Mouse (Mus musculus) lung, postnatal 36 days (tissue): Measurements from ENCODE around the gene Rps6ka4.

Source experiments
- DNase-seq: peaks from one replicate; pipeline ENCODE4 v3.0.0; 2022; ENCODE audit warnings: mixed read lengths

Gene Rps6ka4

DNA sequence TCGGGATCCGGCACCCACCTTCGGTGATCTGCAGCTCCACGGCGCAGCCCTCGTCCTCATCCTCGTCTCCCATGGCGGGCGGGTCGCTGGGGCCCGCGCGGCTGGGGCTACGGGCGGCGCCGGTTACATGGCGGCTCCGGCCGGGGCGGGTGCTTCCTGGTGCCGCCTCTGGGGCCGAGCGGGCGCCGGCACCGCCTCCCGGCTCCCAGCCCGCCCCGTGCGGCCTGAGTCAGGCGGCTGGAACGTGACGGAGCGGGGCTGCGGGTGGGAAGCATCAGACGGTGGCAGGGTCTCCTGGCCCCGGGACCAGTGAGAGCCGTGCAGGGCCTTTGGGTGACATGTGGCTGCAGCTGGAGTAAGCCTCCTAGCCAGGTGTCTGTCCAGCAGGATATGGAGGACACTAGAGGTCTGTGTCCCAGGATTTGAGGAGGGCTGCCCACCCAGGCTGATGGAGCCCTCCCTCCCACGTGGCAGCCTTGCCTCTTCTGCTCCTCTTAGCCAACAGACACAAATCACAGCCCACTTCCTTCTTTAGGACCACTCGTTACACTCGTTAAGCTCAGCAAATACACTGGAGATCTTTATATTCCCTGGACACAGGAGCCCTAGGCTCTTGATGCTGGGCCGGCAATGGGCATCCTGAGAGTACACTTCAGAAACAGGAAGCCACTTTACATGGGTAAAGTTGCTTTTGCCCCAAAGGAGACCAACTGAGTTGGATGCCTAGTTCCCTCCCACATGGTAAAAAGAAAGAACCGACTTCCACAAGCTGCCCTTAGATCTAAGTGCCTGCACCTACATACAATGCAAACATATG, at the start of gene Rps6ka4:
Gene Rps6ka4 (minus strand): TSS at position 162 of the 817 bp plus-strand sequence.
- DNase-seq, result peak; percentile 74

DNA sequence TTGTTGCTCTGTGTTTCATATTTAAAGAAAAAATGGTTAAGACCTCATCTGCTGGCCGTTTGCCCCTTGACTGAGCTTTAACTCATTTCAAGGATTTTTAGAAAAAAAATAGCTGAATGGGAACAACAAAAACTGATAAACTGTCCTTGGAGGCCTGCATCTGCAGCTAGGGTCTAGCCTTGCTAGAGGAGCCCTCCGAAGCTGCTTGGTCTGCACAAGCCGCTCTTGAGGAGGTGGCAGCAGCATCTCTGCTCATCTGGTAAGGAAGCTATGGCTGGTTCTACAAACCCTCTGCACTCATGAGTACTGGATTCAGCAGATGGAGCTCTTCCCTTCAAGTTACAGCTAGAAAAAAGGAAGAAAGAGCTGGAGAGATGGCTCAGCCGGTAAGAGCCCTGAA, 37.5 kb upstream of the Rps6ka4 start:
- DNase-seq, result no peak

DNA sequence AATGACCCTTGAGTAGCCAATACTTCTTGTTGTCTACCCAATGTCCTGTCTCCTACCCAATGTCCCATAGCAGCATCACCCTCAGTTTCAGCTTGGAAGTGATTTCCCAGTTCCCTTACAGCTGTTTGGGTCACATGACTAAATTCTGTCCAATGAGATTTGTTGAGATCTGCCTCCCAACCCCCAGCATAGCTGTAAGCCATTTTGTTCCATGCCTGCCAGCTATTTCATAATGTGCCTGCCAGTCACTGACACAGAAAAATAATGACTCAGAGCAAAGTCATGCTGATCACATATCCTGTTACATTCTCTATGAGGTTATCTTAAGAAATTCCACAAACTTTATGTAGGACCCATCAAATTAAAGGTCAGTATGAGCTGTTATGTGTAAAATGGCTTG, 36.4 kb upstream of the Rps6ka4 start:
- DNase-seq, result no peak

DNA sequence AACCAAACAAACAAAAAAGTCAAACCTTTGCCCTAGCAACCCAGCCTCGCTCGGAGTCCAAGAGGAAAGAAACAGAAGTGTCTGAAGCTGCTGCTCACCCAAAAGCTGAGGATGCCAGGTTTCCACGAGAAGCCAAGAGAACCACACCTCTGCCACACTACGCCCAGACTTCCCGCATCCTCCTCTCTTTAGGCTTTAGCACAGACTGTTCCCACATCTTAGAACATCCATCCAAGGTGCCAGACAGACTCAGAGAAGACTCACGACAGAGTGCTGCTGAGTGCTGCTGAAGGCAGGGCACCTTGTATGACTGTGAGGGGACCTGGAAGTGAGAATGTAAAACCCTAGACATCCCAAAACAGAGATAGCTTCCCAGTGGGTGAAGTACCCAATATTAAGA, 35.4 kb upstream of the Rps6ka4 start:
- no peak for DNase-seq

DNA sequence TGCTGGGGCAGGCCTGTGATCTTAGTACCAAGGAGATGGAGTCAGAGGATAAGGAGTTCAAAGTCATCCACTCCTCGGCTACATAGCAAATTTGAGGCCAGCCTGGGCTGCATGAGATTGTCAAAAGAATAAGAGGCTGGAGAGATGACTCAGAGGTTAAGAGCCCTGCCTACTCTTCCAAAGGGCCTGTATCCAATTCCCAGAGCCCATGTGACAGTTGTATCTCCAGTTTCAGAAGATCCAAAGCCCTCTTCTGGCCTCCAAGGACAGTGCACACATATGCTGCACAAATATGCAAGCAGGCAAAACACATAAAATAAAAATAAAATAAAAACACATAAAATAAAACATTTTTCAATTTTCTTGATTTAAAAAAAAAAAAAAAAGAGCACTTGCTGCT, 33.8 kb upstream of the Rps6ka4 start:
- no peak for DNase-seq

DNA sequence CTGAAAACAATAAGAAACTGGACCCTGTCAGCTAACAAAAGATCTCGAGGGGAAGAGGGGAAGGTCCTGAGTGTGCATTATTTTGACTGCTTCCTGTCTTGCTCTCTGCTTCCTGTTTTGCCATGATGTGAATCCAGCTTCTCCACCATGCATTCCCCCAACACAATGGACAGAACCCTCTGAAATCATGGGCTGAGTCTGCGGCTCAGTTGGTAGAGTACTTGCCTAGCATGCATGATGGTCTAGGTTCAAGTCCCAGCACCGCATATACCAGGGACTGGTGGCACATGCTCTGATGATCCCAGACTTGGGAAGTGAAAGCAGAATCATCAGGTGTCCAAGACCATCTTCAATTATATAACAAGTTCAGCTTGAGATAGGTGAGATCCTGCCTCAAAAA, 32.3 kb upstream of the Rps6ka4 start:
- DNase-seq, result no peak

DNA sequence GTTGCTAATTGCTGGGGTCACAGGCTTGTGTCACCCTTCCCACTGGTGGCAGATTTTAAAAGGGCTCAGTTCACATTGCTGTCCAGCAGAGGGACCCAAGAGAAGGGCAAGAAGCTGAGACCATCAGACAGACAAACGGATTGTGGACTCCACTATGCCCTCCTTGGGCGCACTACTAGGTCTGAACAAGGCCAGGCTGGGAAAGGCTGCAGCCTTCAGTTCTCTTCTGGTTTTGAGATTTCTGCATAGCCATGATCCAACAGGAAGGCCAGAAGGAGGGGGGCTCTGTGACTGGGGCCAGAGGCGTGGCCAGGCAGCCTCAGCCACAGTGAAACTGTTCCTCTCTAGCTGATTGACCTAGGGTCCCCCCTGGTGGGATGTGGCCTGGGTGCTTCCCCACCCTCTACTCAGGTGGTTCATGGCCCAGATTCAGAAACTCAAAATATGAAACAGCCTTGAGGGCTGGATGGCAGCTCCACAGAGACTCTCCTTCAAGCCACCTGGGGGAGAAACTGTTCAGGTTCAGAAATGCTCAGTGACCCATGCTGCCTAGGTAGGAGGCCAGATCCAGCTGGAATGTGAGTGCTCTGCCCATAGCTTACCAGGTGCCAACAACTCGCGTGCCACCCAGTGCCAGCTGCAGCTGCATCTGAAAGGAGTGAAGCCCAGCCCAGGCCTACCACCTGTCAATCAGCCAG, 31.3 kb upstream of the Rps6ka4 start:
- peak; percentile 45 for DNase-seq

DNA sequence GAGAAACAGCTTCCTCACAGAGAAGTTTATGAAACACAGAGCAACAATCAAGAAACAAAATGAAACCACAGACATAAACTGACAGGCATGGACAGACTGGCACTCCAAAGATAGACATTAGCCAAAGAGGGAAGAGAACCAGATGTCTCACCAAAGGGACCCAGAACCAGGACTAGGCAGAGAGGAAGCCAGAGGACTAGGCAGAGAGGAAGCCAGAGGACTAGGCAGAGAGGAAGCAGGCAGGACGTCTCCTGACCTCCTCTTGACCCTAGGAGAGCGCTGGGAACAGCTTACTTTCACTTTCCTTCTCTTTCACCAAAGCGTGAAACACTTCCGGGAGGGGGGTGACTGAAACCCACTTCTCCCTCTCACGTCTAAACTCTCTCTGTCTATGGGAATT, 28.9 kb upstream of the Rps6ka4 start:
- DNase-seq, result peak; percentile 87

DNA sequence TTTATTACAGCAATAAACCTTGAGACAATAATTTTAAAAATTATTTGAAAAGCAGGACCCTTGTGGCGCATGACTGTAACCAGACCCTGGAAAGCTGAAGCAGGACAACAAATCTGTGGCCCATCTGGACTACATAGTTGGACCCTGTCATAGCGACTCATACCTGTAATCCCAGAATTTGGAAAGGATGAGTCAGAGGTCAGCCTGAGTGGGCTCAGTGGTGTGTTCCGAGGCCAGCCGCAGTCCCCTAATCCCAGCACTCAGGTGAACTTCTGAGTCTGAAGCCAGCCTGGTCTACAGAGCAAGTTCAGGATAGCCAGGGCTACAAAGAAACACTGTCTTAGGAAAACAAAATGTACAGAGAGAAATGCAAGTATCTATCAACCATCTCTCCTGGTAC, 21.0 kb upstream of the Rps6ka4 start:
- no peak for DNase-seq

DNA sequence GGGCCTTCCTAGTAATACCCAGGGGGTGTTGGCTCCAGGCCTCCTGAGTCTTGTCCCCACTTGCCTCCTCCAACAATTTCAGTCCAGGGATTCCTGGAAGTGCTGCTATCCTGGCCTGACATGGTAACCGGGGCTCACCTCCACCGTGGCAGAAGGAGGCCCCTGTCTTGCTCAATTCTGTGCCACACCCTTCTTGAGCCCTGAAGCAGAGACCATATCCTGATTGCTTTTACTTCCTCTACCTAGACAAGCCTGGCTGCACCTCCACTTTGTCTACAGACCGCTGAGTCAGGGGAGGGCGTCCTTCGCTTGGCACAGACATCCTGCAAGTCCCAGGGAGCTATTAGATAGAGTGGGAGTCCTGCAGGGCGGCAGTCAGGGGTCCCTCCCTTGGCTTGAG, 20.3 kb upstream of the Rps6ka4 start:
- peak; percentile 42 for DNase-seq

DNA sequence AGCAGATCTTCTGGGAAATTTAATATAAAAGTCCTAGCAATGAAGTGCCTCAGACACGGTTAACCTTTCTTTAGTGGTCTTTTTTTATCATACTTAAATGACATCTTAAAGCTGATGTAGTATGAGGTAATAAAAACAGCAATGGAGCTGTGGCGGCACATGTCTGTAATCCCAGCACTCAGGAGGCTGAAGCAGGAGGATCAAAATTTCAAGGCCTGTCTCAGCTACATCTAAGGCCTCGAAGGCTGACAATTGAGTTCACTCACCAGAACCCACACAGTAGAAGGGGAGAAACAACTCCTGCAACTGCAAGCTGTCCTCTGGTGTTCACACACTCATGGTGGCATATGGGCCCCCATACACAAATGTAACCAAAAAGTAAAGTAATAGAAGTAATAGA, 19.5 kb upstream of the Rps6ka4 start:
- no peak for DNase-seq

DNA sequence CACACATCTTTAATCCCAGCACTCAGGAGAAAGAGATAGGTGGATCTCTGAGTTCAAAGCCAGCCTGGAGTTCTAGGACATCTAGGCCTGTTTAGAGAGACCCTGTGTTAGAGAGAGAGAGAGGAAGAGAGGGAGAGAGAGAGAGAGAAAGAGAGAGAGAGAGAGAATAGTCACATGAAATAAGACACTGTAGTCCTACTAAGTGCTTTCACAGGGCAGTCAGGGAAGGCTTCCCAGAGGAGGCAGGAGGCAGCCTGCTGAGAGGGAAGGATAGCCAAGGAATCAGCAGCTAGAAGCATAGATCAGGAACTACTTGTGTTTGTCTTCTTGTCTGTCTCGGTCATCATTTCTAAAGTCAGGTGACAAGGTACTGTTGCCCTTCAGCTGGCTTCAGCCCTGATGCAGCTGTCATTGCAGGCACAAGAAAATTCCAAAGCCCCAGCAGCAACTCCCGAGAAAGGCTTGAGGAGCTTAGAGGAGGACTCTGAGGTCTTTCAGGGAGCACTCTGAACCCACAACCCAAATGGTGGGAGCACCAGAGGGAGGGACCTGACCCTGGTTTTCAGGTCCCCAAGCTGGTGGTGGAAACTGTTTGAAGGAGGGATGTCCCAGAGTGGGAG, 18.7 kb upstream of the Rps6ka4 start:
- no peak for DNase-seq

DNA sequence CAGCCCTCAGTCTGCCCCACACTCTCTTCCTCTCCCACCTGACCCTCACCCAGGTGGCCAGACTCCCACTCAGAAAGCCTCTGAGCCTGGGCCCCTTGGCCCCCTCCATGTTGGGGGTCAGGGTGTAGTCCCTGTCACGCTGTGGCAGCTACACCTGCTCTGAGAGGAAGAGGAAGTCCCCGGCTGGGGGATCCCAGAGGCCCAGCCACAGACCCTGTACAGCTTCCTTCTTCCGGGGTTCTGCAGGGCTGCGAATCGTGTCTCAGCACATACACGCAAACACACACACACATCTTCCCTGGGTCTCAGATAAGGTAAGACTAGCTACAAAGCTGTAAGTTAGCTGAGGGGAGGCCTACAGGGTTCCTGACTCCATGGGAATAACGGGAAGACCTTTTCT, 17.6 kb upstream of the Rps6ka4 start, which contains the start of gene Ccdc88b:
Gene Ccdc88b (minus strand): TSS at position 181 of the 400 bp plus-strand sequence.
- peak; percentile 73 for DNase-seq

DNA sequence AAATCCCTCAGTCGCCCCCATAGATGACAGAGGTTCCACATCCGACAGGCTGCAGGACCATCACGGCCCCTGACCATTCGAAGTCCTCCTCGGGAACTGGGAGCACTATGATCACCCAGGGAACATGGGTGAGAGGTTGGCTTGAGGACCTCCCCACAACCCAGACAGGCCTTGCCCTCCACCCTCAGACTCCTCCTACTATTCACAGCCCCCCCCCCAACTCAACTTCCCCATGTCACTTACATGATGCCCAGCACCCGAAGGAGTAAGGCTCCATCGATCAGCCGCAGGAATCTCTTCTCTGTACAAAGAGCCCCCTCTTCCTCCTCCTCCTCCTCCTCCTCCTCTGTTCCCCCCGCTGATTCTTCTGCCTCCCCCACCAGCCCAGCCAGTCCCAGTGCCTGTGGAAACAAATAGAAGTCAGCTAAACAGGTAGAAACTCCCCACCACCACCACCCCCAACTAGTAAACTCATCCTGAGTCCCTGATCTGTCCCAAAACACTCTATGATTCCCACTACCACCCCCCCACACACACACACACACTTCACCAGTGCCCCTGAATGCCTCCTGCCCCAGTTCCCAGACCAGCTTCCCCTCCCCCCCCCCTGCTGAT, 17.1 kb upstream of the Rps6ka4 start:
- no peak for DNase-seq

DNA sequence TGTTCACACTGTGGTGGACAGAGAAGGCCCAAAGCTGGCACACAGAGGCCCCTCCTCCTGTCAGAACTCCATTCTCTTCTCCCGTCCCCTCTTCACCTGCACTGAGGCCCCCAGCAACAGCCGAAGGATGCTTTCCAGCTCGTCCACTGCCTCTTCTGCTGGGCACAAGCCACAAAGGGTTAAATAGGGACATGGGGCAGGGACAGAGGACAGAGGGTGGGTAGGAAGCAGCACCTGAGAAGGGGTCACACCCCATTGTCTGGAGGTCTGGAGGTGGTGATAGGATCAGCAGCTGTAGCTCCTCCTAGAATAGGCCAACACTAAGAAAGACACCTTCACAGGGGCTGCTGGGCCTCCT, 16.5 kb upstream of the Rps6ka4 start:
- no peak for DNase-seq

DNA sequence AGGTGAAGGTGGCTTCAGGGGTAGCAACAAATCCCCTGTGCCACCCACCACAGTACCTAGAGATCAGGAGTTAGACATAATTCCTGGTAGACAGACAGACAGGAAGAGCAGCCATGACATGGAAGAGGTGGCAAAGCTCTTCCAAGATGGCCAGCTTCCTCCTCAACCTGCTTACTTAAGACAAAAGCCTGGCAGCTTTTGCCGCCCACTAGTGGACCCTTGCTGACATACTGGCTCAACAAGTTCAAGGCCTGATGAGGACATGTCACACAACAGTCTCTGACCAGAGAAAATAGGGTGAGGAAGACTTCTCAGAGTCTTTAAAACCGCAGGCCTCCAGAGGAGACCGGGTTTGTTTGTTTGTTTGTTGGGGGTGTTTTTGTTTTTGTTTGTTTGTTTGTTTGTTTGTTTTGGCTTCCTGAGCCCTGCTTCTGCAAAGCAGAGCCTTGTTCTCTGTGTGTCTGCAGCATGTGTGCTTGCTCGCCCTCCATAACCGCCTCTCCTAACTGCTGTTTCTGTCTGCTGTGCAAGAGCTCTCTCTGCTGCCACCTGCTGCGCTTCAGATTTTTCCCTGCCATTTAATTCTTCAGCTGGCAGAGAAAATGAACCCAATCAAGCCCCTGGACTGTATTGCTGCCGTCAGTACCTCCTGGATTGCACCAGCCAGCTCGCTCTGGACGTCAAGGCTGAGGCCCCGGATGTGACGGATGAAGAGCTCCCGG, 16.0 kb upstream of the Rps6ka4 start:
- peak; percentile 74 for DNase-seq

DNA sequence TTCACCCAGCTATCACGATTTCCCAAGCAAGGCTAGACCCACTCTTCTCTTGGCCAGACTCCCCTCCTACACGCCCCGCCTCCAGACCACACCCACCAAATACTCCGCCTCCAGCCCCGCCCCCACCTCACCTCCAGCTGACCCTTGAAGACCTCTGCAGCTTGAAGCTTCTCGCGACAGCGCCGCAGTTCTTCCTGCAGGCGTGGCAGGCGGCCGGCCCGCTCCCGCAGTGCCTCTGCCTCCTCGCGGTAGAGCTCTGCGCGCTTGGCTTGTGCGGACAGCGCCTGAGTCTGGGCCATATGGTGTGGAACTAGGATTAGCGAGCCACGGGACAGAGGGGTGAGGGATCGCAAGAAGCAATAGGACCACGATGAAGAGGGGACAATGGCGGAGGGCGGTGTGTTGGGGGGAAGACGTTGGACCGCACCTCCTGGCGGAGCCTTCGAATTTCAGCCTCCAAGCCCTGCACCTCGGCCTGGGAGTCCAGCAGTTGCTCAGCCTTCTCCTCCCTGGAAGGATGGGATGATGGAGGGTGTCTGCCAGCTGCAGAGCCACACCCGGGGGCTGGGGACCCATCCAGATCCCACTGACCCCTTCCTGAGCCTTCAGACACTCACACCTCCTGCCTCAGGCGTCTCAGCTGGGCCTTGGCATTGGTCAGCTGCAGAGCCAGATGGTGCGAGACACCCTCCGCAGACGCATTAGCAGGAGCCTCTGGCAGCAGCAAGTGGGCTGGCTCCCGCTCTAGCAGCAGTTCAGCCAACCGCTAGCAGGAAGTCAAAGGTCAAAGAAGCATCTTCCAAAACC, 15.0 kb upstream of the Rps6ka4 start:
- DNase-seq, result peak; percentile 49

DNA sequence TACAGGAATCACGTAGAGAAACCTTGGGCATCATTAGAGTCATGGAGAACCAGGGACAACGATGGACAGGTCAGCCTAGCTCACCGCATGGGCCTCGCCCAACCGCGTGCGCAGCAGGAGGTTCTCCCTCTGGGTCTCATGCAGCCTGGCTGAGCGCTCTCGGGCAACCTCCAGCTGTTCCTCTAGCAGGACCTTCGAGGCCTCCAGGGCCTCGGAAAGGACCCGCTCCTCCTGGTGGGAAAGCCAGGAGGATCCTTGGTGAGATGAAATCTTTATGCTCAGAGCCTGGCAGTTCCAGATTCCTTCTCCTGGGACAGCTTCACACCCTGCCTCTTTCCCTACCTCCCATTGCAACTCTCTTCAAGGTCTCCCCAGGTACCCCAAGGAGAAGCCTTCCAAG, 14.2 kb upstream of the Rps6ka4 start:
- no peak for DNase-seq

DNA sequence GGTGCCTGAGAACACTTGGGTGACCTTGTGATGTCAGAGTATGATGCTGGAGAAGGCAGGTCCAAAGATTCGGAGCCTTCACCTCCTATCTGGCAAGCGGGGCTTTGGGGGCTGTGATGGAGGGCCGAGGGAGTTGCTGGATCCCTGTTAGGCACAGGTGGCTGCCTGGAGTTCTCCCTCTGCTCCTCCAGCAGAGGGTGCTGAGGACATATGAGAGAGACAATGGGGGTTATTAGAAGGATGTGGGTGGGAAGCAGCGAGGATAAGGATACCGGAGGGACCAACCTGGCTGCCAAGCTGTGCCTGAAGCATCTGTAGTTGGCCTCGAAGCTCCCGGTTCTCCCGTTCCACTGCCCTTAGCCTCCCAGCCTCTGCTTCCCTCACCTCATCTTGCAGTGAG, 13.5 kb upstream of the Rps6ka4 start:
- DNase-seq, result no peak

DNA sequence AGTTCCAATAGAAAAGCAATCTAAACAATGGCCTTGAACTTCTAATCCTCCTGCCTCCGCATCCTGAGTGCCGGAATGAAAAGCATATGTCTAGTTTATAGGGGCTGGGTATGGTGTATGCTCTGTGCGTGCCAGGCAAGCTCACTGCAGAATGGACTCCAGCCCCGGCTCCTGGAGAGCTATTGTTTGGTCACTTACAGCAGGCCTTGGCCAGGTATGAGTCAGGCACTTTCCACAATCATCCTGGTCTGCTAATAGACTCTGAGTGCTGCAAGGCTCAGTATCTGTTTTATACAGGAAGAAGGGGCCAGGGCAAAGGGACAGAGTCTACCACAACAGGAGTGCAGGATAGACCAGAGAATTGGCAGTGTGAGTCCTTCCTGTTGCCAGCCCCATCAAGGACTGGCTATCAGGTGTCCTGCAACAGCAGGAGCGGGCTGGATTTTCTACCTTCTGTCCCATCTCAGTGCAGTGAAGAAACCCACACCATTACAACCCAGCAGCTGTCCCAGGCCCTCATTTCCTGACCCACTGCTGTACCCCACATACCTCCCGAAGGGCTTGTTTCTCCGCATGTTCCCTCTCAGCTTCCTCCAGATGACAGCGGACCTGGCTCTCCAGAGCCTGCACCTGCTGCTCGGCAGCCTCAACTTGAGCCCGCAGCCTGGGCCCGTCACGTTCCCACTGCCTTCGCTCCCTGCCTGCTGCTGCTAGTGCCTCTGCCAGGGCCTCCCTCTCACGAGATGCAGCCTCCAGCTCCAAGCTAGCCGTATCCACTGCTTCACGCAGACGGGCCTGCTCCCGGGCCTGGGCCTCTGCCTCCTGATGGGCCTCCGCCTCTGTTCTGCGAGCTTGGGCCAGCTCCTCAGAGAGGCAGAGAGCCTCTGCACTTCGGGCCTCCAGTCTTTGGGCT, 12.2 kb upstream of the Rps6ka4 start:
- DNase-seq, result no peak

DNA sequence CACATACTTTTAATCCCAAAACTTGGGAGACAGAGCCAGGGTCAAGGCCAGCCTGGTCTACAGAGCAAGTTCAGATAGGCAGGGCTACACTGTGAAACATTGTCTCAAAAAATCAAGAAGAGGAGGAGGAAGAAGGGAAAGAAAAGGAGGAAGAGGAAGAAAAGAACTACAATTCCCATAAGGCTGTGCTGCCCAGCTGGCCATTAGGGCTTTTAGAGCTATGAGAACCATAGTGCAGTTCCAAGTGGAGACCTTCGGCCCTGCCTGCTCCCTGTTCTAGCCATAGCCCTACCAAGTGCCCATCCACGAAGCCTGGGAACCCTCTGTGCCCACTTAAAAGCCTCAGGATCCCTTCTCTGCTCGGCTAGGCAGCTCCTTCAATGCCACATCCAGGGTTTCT, 11.1 kb upstream of the Rps6ka4 start:
- DNase-seq, result no peak
